Mouse (Mus musculus) MEL (cell line): Measurements from ENCODE around the gene Gabrg3. TPM values are rescaled to one million over a fixed set of nuclear protein-coding genes. Genes with fewer than 3 reads are reported as not detected.

Experiments
- DNase-seq: peaks from one replicate; pipeline ENCODE4 v3.0.0; 2011; ENCODE audit warnings: low read depth, low spot score
- H3K27ac ChIP-seq: 2 replicates; pipeline ENCODE4 v1.5.1; 2012; ENCODE audit warnings: low read depth, mild to moderate bottlenecking, control low read depth, low read length, moderate library complexity; ENCODE audit not compliant: control insufficient read depth
- H3K27me3 ChIP-seq, 2 experiments: fragments of 150-350 bp in 1 of 2; sonication (generic) in 1 of 2; 2 replicates each; pipeline ENCODE4 v1.6.1; 2012; ENCODE audit warnings: low read length in 2 of 2, mild to moderate bottlenecking in 2 of 2, improper control_type of control experiment in 1 of 2, moderate library complexity in 1 of 2; ENCODE audit not compliant: insufficient read depth in 2 of 2, control insufficient read depth in 1 of 2
- H3K36me3 ChIP-seq, 2 experiments: 2 replicates each; pipeline ENCODE4 v1.6.1; 2012 to 2014; ENCODE audit warnings: low read length in 2 of 2, improper control_type of control experiment in 1 of 2, inconsistent platforms in 1 of 2, mild to moderate bottlenecking in 1 of 2; ENCODE audit not compliant: insufficient read depth in 2 of 2, control insufficient read depth in 1 of 2
- H3K4me1 ChIP-seq, 2 experiments: fragments of 150-350 bp in 1 of 2; sonication (generic) in 1 of 2; 2 replicates each; pipeline ENCODE4 v1.6.1; 2012; ENCODE audit warnings: low read length in 2 of 2, improper control_type of control experiment in 1 of 2, mild to moderate bottlenecking in 1 of 2; ENCODE audit not compliant: insufficient read depth in 2 of 2, control insufficient read depth in 1 of 2
- H3K4me3 ChIP-seq, 2 experiments: fragments of 150-350 bp in 1 of 2; sonication (generic) in 1 of 2; 2 replicates each; pipeline ENCODE4 v1.5.1; 2012; ENCODE audit warnings: low read depth in 2 of 2, low read length in 2 of 2, mild to moderate bottlenecking in 2 of 2, moderate library complexity in 2 of 2, control low read depth in 1 of 2, improper control_type of control experiment in 1 of 2; ENCODE audit not compliant: control insufficient read depth in 1 of 2, insufficient read depth in 1 of 2
- H3K79me2 ChIP-seq: 2 replicates; pipeline ENCODE4 v1.6.1; 2012; ENCODE audit warnings: mild to moderate bottlenecking, low read length, moderate library complexity; ENCODE audit not compliant: control insufficient read depth, poor library complexity, insufficient read depth
- H3K9ac ChIP-seq: 2 replicates; pipeline ENCODE4 v1.6.1; 2012; ENCODE audit warnings: low read depth, mild to moderate bottlenecking, control low read depth, low read length, moderate library complexity; ENCODE audit not compliant: control insufficient read depth, poor library complexity, severe bottlenecking
- H3K9me3 ChIP-seq: fragments of 150-350 bp; sonication (generic); replicated peaks from 2 replicates; pipeline ENCODE4 v1.6.1; 2012; ENCODE audit warnings: mild to moderate bottlenecking, low read length, improper control_type of control experiment, moderate library complexity; ENCODE audit not compliant: insufficient read depth
- BHLHE40 ChIP-seq: IDR thresholded peaks from 2 replicates; pipeline ENCODE4 v1.6.1; 2012; ENCODE audit warnings: low read depth, mild to moderate bottlenecking, inconsistent platforms, low read length, improper control_type of control experiment, borderline replicate concordance
- CHD2 ChIP-seq: IDR thresholded peaks from 2 replicates; pipeline ENCODE4 v1.6.1; 2011; ENCODE audit warnings: low read length, improper control_type of control experiment
- CTCF ChIP-seq, 3 experiments: IDR thresholded peaks in 2 of 3; conservative IDR thresholded peaks in 1 of 3; 2 replicates each; pipeline ENCODE4 v1.5.1; 2011 to 2012; ENCODE audit warnings: low read length in 3 of 3, low read depth in 2 of 3, mild to moderate bottlenecking in 2 of 3, improper control_type of control experiment in 1 of 3, inconsistent platforms in 1 of 3, mixed read lengths in 1 of 3, moderate library complexity in 1 of 3; ENCODE audit not compliant: control insufficient read depth in 1 of 3, insufficient read depth in 1 of 3, poor library complexity in 1 of 3, severe bottlenecking in 1 of 3
- E2F4 ChIP-seq: IDR thresholded peaks from 2 replicates; pipeline ENCODE4 v1.6.1; 2011; ENCODE audit warnings: low read depth, low read length, improper control_type of control experiment, borderline replicate concordance
- ELF1 ChIP-seq: IDR thresholded peaks from 2 replicates; pipeline ENCODE4 v1.6.1; 2014; ENCODE audit warnings: low read depth, mild to moderate bottlenecking, inconsistent platforms, low read length, improper control_type of control experiment, moderate library complexity
- GATA1 ChIP-seq: IDR thresholded peaks from 2 replicates; pipeline ENCODE4 v1.6.1; 2011; ENCODE audit warnings: low read depth, low read length, improper control_type of control experiment
- HCFC1 ChIP-seq: IDR thresholded peaks from 2 replicates; pipeline ENCODE4 v1.6.1; 2012; ENCODE audit warnings: low read depth, mild to moderate bottlenecking, inconsistent platforms, low read length, improper control_type of control experiment, moderate library complexity
- JUND ChIP-seq: IDR thresholded peaks from 2 replicates; pipeline ENCODE4 v1.6.1; 2011; ENCODE audit warnings: low read depth, mild to moderate bottlenecking, improper control_type of control experiment, low read length
- KAT2A ChIP-seq: conservative IDR thresholded peaks from 2 replicates; pipeline ENCODE4 v1.6.1; 2012; ENCODE audit warnings: low read depth, low read length, improper control_type of control experiment, inconsistent platforms
- MAFK ChIP-seq: IDR thresholded peaks from 2 replicates; pipeline ENCODE4 v1.6.1; 2011; ENCODE audit warnings: low read depth, mild to moderate bottlenecking, low read length, improper control_type of control experiment, borderline replicate concordance
- MAX ChIP-seq: IDR thresholded peaks from 2 replicates; pipeline ENCODE4 v1.6.1; 2011; ENCODE audit warnings: low read length, improper control_type of control experiment
- MAZ ChIP-seq: IDR thresholded peaks from 2 replicates; pipeline ENCODE4 v1.6.1; 2012; ENCODE audit warnings: low read depth, mild to moderate bottlenecking, inconsistent platforms, low read length, improper control_type of control experiment
- MEF2A ChIP-seq: IDR thresholded peaks from 2 replicates; pipeline ENCODE4 v1.6.1; 2014; ENCODE audit warnings: low read depth, mild to moderate bottlenecking, inconsistent platforms, low read length, improper control_type of control experiment; ENCODE audit not compliant: poor library complexity, insufficient replicate concordance, severe bottlenecking; ENCODE audit errors: extremely low read depth
- MYB ChIP-seq: IDR thresholded peaks from 2 replicates; pipeline ENCODE4 v1.6.1; 2011; ENCODE audit warnings: mild to moderate bottlenecking, low read depth, low read length, improper control_type of control experiment
- NRF1 ChIP-seq: IDR thresholded peaks from 2 replicates; pipeline ENCODE4 v1.6.1; 2014; ENCODE audit warnings: low read depth, mild to moderate bottlenecking, inconsistent platforms, low read length, improper control_type of control experiment, moderate library complexity; ENCODE audit not compliant: poor library complexity, insufficient read depth, severe bottlenecking
- POLR2A ChIP-seq, 2 experiments: IDR thresholded peaks; 2 replicates each; pipeline ENCODE4 v1.6.1; 2011 to 2012; ENCODE audit warnings: low read length in 2 of 2, mild to moderate bottlenecking in 2 of 2, control low read depth in 1 of 2, improper control_type of control experiment in 1 of 2, low read depth in 1 of 2, moderate library complexity in 1 of 2; ENCODE audit not compliant: control insufficient read depth in 1 of 2, insufficient read depth in 1 of 2, poor library complexity in 1 of 2
- RAD21 ChIP-seq: IDR thresholded peaks from 2 replicates; pipeline ENCODE4 v1.6.1; 2011; ENCODE audit warnings: mild to moderate bottlenecking, low read depth, low read length, improper control_type of control experiment
- RCOR1 ChIP-seq: IDR thresholded peaks from 2 replicates; pipeline ENCODE4 v1.6.1; 2012; ENCODE audit warnings: low read depth, mild to moderate bottlenecking, inconsistent platforms, low read length, improper control_type of control experiment
- SMC3 ChIP-seq: IDR thresholded peaks from 2 replicates; pipeline ENCODE4 v1.6.1; 2011; ENCODE audit warnings: low read depth, low read length, improper control_type of control experiment
- TBP ChIP-seq: IDR thresholded peaks from 2 replicates; pipeline ENCODE4 v1.8.0; 2011; ENCODE audit warnings: low read depth, low read length, improper control_type of control experiment
- USF1 ChIP-seq: IDR thresholded peaks from 2 replicates; pipeline ENCODE4 v1.6.1; 2014; ENCODE audit warnings: low read depth, mild to moderate bottlenecking, inconsistent platforms, low read length, improper control_type of control experiment, moderate library complexity
- ZC3H11A ChIP-seq: IDR thresholded peaks from 2 replicates; pipeline ENCODE4 v1.6.1; 2012; ENCODE audit warnings: low read depth, mild to moderate bottlenecking, inconsistent platforms, low read length, improper control_type of control experiment
- ZNF384 ChIP-seq: IDR thresholded peaks from 2 replicates; pipeline ENCODE4 v1.6.1; 2012; ENCODE audit warnings: low read depth, mild to moderate bottlenecking, inconsistent platforms, low read length, improper control_type of control experiment
- polyA plus RNA-seq, 2 experiments: library from polyadenylated mRNA; stranded (reverse) in 1 of 2; unstranded in 1 of 2; fragments of >175 nt in 1 of 2; fragments of >200 nt in 1 of 2; gene quantifications; 2 replicates each; pipeline versions ENCODE4 v1.2.1 to v1.2.4; 2012; ENCODE audit warnings: low replicate concordance in 2 of 2, low read depth in 1 of 2; ENCODE audit not compliant: insufficient read length in 2 of 2, insufficient read depth in 1 of 2, missing spikeins in 1 of 2
- total RNA-seq: library from RNA; depleted of rRNA; stranded (reverse); fragments of 300-350 nt; gene quantifications from 2 replicates; pipeline ENCODE4 v1.2.3, GENCODE M21; 2012

The Gabrg3 gene
- total and polyA plus RNA-seq, 3 experiments = not detected

GRCm38 (mm10) chr7:57283186-57283585 is 103.8 kb downstream of the Gabrg3 start:
- no peak for DNase-seq
- no peaks in the 10 kb centered on the region for H3K27me3 ChIP-seq
- no peaks in the 10 kb centered on the region for H3K36me3 ChIP-seq
- no peak overlapping the region for H3K27ac ChIP-seq
- H3K4me1 ChIP-seq = no peaks in the 10 kb centered on the region
- no peaks in the 10 kb centered on the region for H3K79me2 ChIP-seq
- TF ChIP-seq KAT2A (no peak), HCFC1 (no peak), CHD2 (no peak), POLR2A (IDR thresholded peaks at IDR 0.05; ENCODE audit: control insufficient read depth in 1 of 2, insufficient read depth in 1 of 2, low read depth in 1 of 2, low read length in 2 of 2, poor library complexity in 1 of 2) (no peak), USF1 (no peak), MAZ (no peak), CTCF (IDR thresholded peaks at IDR 0.05 in 2 of 3, conservative IDR thresholded peaks at IDR 0.05 in 1 of 3; ENCODE audit: control insufficient read depth in 1 of 3, insufficient read depth in 1 of 3, low read depth in 2 of 3, low read length in 3 of 3, poor library complexity in 1 of 3, severe bottlenecking in 1 of 3) (no peak), MAX (no peak), ZC3H11A (no peak), RCOR1 (no peak), ELF1 (no peak), MEF2A (no peak), ZNF384 (no peak)
- no peak overlapping the region for H3K4me3 ChIP-seq
- H3K9me3 ChIP-seq = no peaks in the 10 kb centered on the region
- no peak overlapping the region for H3K9ac ChIP-seq

GRCm38 (mm10) chr7:57278841-57279240 is 108.1 kb downstream of the Gabrg3 start:
- DNase-seq = no peak
- no peak overlapping the region for H3K9ac ChIP-seq
- no peak overlapping the region for H3K4me3 ChIP-seq
- H3K9me3 ChIP-seq = no peaks in the 10 kb centered on the region; the same call in 1 of the 2 replicates
- H3K79me2 ChIP-seq = no peaks in the 10 kb centered on the region
- no peak for TF ChIP-seq MYB
- no peak for TF ChIP-seq TBP
- TF ChIP-seq SMC3 = no peak
- TF ChIP-seq E2F4 = no peak
- TF ChIP-seq ZNF384 = no peak
- TF ChIP-seq MAFK = no peak
- TF ChIP-seq JUND = no peak
- no peak for TF ChIP-seq MAX
- no peak for TF ChIP-seq ELF1
- TF ChIP-seq RAD21 = no peak
- no peak for TF ChIP-seq GATA1
- TF ChIP-seq BHLHE40 = no peak
- no peak for TF ChIP-seq RCOR1
- TF ChIP-seq KAT2A = no peak
- TF ChIP-seq NRF1 = no peak
- no peaks in the 10 kb centered on the region for H3K36me3 ChIP-seq
- H3K27me3 ChIP-seq = no peaks in the 10 kb centered on the region
- no peaks in the 10 kb centered on the region for H3K4me1 ChIP-seq
- H3K27ac ChIP-seq = no peak overlapping the region
